Mouse (Mus musculus) liver, embryonic 14.5 days (tissue): ENCODE measurements around the gene Tomm40.

ENCODE experiments used
- CTCF ChIP-seq: IDR thresholded peaks from 2 replicates; pipeline ENCODE4 v1.5.1; 2016; ENCODE audit warnings: antibody characterized with exemption, low read depth, control low read depth
- EP300 ChIP-seq: IDR thresholded peaks from 2 replicates; pipeline ENCODE4 v1.6.1; 2016; ENCODE audit warnings: antibody characterized with exemption, low read depth

DNA sequence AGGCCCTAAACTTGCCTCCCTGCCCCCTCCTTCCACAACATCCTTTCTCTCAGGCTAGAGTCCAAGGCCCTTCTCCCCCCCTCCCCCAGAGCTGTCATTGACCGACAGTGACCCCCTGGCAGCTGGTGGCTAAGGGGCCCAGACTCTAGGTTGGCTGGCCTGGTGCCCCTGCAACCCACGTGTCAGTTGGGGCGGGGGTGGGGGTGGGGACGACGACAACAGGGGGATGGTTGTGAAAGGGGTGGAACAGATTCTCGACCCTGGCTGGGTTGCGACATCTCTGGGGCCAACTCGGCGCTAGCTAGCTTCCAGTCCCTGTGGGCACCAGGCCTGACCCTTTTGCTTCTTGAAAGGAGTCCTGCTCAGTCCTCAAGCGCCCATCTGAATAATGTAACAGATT, 21.8 kb downstream of the Tomm40 start:
- TF ChIP-seq CTCF (no peak), EP300 (no peak)
